In the genomic region with DNA sequence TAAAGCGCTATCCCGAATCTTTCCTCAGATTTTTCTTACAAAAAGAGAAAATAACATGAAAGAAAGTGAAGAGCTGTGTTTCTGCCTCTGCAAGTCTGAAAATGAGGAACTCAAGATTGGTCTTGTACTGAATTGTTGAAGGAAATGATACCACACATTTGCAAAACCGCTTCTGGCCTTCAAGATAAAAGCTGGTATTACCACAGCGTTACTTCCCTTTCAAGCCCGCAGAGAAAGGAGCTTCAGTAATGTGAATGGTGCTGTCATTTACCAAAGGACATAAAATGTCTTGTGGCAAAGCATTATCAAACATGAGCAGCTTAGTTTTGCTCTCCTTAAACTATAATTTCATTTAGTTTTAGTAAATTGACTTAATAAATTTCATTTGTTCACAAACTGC, we compare ENCODE assay signal across 16 mouse cellular contexts. TPM values are rescaled to one million over a fixed set of nuclear protein-coding genes. Genes with fewer than 3 reads are reported as not detected.
DNase-seq lines count a peak whose midpoint lies in the region; ATAC-seq and TF ChIP-seq lines count a peak whose summit lies in the region.
"Had no signal": no experiment of that assay in that cellular context is flagged by ENCODE, and none has a peak within 500 bp of the region (broad histone marks: within the 10 kb centered on the region; RNA-seq: fewer than 3 reads in every experiment).

A gene (minus strand): TSS at position 105 of the 400 bp plus-strand sequence.

- no peaks in the 10 kb centered on the region for H3K9me3 ChIP-seq in liver, postnatal 0 days (ENCODE audit: low read length)
- H3K9me3 ChIP-seq: forebrain, embryonic 15.5 days; limb, embryonic 10.5 days had no signal

- no peaks in the 10 kb centered on the region for H3K4me1 ChIP-seq in liver, postnatal 0 days (ENCODE audit: insufficient read depth)
- H3K4me1 ChIP-seq: forebrain, embryonic 15.5 days; limb, embryonic 10.5 days had no signal

- intact Hi-C loops in gastrocnemius, adult 2 months (cut with DNase I), result no loop called here
- intact Hi-C loops in gastrocnemius, postnatal 14 days (cut with DNase I; ENCODE audit: low total_unique reads), result no loop called here
- intact Hi-C loops in left cerebral cortex, postnatal 36 days (cut with DNase I), result no loop called here

- H3K36me3 ChIP-seq in liver, postnatal 0 days (replicated peaks; ENCODE audit: insufficient read depth, low read length), result no peaks in the 10 kb centered on the region
- H3K36me3 ChIP-seq: forebrain, embryonic 15.5 days; limb, embryonic 10.5 days had no signal

- H3K27ac ChIP-seq in gastrocnemius, adult 2 months, result no peak within 1 kb of the TSS
- H3K27ac ChIP-seq in liver, postnatal 0 days (ENCODE audit: low read depth), result peak within 1 kb of the TSS; percentile 68
- H3K27ac ChIP-seq: forebrain, embryonic 15.5 days; heart, adult 2 months; hindbrain, embryonic 14.5 days; limb, embryonic 10.5 days had no signal

- peak within 1 kb of the TSS; percentile 28; the same call in 1 of the 2 replicates for H3K4me3 ChIP-seq in gastrocnemius, adult 2 months
- H3K4me3 ChIP-seq in liver, postnatal 0 days (ENCODE audit: low read depth, low read length), result peak within 1 kb of the TSS; percentile 39
- H3K4me3 ChIP-seq: forebrain, embryonic 15.5 days; heart, adult 2 months; limb, embryonic 10.5 days had no signal

- H3K9ac ChIP-seq in liver, postnatal 0 days (replicated peaks), result no peak within 1 kb of the TSS
- H3K9ac ChIP-seq: forebrain, embryonic 15.5 days; hindbrain, embryonic 14.5 days had no signal

- TF ChIP-seq CTCF in gastrocnemius, adult 2 months (IDR thresholded peaks at IDR 0.05), result no peak
- TF ChIP-seq CTCF in liver, postnatal 0 days (IDR thresholded peaks at IDR 0.05; ENCODE audit: low read depth), result no peak

- WGBS in liver, postnatal 0 days (ENCODE audit: insufficient replicate concordance), result 36% methylated on average over 5 of the region's 5 CpGs

- TF ChIP-seq EP300 in liver, postnatal 0 days (IDR thresholded peaks at IDR 0.05; ENCODE audit: low read depth), result peak; percentile 86

- peak within 1 kb of the TSS; percentile 50 for H3K4me2 ChIP-seq in liver, postnatal 0 days (ENCODE audit: low read depth, low read length)
- H3K4me2 ChIP-seq: forebrain, embryonic 15.5 days; hindbrain, embryonic 14.5 days; midbrain, embryonic 11.5 days had no signal

- H3K27me3 ChIP-seq in liver, postnatal 0 days (ENCODE audit: insufficient read depth, low read length), result no peaks in the 10 kb centered on the region
- H3K27me3 ChIP-seq: forebrain, embryonic 15.5 days had no signal

- peak; percentile 92 for ATAC-seq in liver, postnatal 0 days
- ATAC-seq: forebrain, embryonic 15.5 days had no signal

- DNase-seq in gastrocnemius, adult 2 months, result no peak
- no peak for DNase-seq in gastrocnemius, postnatal 14 days
- peak; percentile 63 for DNase-seq in A20 (ENCODE audit: low read depth, low spot score)
- DNase-seq in c-Kit-positive CD71-positive TER-119-positive erythroid progenitor cells, embryonic 14.5 days (ENCODE audit: low spot score), result peak; percentile 49
- DNase-seq in liver, postnatal 0 days, result peak; percentile 23
- DNase-seq in adrenal gland, adult 2 months, result no peak
- DNase-seq in left cerebral cortex, postnatal 36 days (ENCODE audit: low spot score in 2 of 2), result no peak
- no peak for DNase-seq in embryo, embryonic 10 days (ENCODE audit: low spot score)
- DNase-seq: cerebellum, adult 11 months; kidney, postnatal 36 days had no signal

RNA-seq across cellular contexts. Expression of the gene that starts here (rescaled TPM):
- total RNA-seq in gastrocnemius, adult 2 months (2021), result under 1 TPM in 1 of 2 experiments, not detected in 1; 0.28 TPM
- total RNA-seq in gastrocnemius, postnatal 14 days (2021), result under 1 TPM; 0.40 to 0.68 TPM
- 23.2 and 24.9 TPM in 2 replicates for polyA plus RNA-seq in liver, postnatal 0 days (2015; fragmentation: Nextera tagmentation; extraction: Ambion mirVana)
- total RNA-seq in adrenal gland, adult 2 months (2021), result 1 to 10 TPM in 1 of 2 experiments, under 1 TPM in 1; 0.37 to 1.3 TPM
- not detected in 2 replicates for polyA plus RNA-seq in adrenal gland, adult 2 months (2012; rRNA removed)
- not detected for total RNA-seq in left cerebral cortex, postnatal 36 days (2021)
- polyA plus RNA-seq: C2C12 had no signal

Comparison
In these comparisons a context has a peak if more than half of its experiments do, and no peak if none do; other contexts are left out.
1. RNA of the gene that starts here (polyA plus RNA-seq): 23.2 to 24.9 TPM in liver, postnatal 0 days; not detected in adrenal gland, adult 2 months; every median in the first group is over 10 times any median in the second.
2. DNase-seq: peak in A20 (single experiment), c-Kit-positive CD71-positive TER-119-positive erythroid progenitor cells, embryonic 14.5 days (single experiment) and liver, postnatal 0 days (single experiment); none in gastrocnemius, adult 2 months (single experiment), gastrocnemius, postnatal 14 days (single experiment), adrenal gland, adult 2 months (single experiment), left cerebral cortex, postnatal 36 days (0 of 2) and embryo, embryonic 10 days (single experiment).